Mouse (Mus musculus): Measurements from ENCODE around the gene Prr5l. TPM values are rescaled to one million over a fixed set of nuclear protein-coding genes. Genes with fewer than 3 reads are reported as not detected.

Gene Prr5l
- total RNA-seq, 4 experiments from 2014 or later = 3.7 to 9.2 (median 4.7) TPM

GRCm38 (mm10) chr2:101820816-101821215, 62.0 kb downstream of the Prr5l start:
- no peak for DNase-seq

GRCm38 (mm10) chr2:101818986-101819764, 63.7 kb downstream of the Prr5l start:
- no peak for DNase-seq

- no peak for DNase-seq
Measured at GRCm38 (mm10) chr2:101816646-101817308, 66.0 kb downstream of the Prr5l start.

GRCm38 (mm10) chr2:101815250-101815934, 67.4 kb downstream of the Prr5l start:
- no peak for DNase-seq

DNA sequence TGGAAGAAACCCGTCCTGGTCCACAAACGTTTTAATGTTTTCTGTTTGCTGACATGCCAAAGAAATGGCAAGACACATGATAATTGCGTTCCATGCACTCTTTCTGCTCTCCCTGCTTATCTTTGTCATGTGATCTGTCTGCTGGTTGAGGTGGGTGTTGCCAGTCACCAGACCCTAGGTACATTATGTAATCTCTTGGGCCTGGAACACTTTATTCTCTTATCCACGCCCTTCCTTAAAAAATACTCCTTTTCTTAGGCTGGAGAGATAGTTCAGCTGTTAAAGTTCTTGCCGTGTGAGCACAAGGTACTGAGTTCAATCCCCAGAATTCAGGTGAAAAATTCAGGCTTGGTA, 68.6 kb downstream of the Prr5l start:
- no peak for DNase-seq

- no peak for DNase-seq
Measured at GRCm38 (mm10) chr2:101813581-101814271, 69.1 kb downstream of the Prr5l start.

GRCm38 (mm10) chr2:101811925-101812324, 70.9 kb downstream of the Prr5l start:
- DNase-seq = no peak

DNA sequence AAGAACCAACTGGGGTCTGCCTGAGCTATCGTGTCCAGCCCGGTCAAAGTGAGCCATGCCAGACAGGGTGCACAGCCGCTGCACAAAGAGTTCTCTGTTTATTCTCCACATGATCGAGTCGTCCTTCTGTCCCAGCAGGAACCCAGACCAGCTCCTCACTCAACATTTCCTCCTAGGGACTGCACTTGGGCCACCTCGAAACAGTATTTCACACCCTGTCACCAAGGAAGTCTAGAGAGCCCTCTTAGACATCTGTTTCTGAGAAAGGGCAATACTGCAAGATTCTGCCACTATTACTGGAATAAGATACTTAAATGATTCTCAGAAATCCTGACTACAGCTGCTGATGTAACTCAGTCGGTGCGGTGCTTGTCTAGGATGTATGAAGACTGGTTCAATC, 72.1 kb downstream of the Prr5l start:
- DNase-seq = no peak

DNA sequence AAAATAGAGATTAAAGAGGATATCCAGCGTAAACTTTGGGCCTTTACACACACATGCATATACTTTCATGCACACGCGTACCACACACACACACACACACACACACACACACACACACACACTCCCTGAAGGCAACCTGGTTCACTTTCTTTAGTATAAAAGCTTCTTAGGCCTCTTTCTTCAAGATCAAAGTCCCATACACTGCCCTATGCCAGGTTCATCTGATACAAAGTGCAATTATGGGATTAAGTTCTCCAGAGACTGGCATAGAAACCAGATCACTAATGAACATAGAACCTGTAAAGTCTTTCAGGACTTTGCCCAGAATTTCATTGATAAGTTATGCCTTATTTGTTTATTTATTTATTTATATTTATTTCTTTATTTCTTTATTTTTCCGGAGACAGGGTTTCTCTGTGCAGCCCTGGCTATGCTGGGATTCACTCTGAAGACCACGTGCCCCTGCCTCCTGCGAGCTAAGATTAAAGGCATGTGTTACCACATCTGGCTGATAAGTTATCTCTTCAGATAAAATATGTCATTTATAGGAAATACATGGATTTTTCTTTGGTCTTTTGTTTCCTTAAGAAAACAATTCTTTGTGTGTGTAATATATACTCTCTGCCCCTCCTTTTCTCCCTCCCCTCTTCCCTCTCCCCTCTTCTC, 73.1 kb downstream of the Prr5l start:
- DNase-seq = no peak

DNA sequence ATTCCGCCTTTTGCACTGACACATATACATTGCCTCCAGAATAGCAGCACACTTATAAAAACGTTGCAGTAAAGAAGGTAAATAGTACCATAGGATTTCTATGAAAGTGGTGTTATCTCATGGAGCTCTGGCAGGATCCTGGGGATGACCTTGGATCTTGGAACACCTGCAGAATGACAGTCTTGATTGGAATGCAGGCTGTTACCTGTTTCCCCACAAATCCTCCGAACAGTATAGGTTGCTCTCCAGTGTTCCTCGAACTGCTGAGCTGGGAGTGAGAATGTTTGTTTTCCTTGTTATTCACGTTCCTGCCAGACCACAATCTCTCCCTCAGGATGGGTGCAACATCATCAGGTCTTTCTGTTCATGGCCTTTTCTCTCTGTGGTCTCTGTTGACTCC, 75.1 kb downstream of the Prr5l start:
- no peak for DNase-seq

DNA sequence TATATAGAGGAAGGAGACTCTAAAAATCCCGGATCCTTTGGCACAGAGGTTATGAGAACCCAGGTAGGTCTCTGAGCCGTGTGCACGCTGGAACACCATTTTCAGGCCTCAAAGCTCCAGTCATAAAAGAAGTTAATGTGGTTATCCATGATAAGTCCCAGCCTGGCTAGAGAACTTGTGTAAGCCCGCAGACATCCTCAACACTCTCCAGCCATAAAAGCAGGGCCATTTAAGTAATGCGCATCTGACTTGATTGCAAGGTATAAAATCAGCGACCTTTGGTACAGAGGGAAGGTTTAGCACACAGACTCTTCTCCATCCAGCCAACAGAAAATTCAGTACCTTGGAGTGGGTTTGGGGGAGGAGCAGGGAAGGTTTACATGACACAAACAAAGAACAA, 80.6 kb downstream of the Prr5l start:
- DNase-seq = no peak

DNA sequence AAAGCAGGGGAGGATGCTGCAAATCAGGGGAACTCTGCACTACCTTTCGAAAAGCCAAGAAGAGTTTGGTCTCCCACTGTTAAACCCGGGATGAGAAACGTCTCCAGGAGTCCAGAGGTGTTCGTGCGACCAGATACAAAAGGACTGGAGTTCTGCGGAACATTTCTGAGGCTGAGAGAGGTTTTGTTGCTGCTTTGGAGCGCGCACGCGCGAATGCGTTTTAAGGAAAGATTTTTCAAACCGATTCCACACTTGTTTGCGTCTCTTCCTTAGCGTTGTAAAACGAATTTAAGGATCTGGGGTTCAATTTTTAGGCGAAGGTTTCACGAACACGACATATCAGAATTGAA, 85.0 kb downstream of the Prr5l start:
- DNase-seq = no peak

DNA sequence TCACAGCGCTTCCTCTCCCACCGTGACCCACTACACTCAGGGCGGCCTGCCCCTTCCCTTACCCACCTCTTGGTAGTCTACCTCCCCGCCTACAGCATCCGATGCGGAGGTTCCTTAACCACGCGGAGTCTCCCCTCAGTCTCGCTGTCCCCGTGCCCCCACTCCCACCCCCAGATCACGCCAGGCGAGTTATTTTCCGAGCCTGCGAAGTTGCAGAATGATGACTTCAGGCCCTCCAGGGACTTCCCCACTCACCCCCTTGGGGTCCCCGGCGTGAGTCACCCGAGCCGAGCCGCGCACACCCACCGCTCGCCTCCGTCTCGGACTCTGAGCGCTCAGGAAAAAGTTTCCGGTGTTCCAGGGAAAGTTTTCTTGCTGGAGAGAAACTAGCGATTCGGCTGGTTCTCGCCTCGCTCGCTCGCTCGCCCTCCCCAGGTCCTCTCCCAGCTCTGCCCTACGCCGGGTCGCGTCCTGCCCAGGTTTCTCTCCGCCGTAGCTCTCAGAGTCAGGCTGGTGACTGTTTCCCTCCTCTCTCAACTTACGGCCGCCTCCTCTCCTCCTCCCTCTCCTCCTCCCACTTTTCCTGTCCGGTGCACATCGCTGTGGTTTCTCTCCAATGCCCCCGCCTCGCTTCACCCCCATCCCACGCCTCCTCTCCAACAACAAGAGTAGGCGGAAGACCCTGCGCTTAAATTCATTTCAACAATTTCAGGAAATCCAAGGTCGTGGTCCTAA, 85.5 kb downstream of the Prr5l start:
- DNase-seq = peak; percentile 14

DNA sequence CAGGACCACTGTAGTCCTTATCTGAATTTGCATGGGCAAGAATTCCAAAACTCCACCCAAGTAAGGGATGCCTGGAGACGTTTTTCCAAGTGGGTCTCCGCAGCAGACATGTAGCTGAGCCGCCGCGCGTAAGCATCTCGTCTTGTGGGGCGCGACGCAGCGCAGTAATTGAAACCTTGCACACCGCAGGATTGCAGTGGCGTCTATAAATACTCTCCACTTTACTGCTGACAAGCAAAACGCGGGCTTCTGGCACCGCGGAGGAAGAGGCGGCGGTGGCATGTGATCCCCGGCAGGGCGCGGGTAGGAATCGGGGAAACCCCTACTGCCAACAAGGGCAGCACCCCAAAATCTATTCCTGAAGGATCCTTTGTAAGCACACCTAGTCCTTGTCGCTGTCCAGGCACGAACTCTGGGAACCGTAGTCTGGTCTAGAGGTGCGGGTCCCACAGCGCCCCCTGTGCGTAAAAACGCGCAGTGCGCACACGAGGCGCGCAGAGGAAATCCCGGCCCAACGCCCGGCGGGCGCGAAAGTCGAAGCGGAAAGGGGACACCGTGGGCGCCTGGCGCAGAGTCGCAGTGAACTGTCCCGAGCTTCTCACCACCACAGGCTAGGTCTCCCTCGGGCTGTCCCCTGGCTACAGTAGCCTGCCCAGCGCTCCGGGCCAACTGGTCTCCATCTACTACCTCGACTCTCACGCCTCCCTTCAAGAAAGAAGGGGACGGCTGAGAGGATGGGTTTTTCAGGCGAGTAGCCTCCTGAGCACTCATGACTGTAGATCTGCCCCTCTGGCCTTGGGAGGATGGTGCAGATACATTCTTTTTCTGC, 86.3 kb downstream of the Prr5l start:
- DNase-seq = peak; percentile 42

DNA sequence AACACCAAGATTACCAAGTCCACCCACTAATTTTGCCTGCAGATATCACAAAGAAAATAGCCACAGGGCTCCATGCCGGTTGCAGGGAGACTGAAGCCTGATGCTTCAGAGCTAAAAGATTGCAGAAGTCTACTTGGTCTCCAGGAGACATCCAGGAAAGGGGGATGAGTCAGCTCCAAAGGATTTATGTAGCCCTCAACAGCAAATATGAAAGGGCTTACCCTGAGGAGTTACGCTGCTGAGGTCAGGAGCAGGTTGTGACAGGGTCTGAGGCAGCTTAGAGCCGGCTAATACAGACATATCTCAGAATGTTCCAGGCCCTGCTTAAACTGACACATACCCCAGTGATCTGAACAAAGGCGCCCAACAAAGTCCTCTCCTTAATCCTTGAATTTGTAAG, 90.7 kb downstream of the Prr5l start:
- DNase-seq = no peak

DNA sequence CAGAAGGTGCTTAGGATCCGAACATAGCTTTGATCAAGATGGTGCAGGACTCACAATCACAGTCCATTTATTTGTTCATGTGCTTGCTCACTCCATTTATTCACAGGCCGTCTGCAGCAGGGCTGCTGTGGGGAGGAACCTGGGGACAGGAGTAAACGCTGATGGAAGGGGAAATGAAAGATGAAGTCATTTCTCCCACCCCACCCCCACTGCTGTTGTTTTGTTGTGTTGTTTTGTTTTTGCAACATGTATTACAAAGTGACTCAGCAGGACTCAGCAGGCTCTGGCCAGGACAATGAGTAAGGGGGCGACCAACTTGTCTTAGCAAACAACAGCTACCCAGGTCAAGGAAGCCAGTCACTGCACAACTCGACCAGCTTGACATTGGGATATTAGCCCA, 99.6 kb downstream of the Prr5l start:
- DNase-seq = no peak

DNA sequence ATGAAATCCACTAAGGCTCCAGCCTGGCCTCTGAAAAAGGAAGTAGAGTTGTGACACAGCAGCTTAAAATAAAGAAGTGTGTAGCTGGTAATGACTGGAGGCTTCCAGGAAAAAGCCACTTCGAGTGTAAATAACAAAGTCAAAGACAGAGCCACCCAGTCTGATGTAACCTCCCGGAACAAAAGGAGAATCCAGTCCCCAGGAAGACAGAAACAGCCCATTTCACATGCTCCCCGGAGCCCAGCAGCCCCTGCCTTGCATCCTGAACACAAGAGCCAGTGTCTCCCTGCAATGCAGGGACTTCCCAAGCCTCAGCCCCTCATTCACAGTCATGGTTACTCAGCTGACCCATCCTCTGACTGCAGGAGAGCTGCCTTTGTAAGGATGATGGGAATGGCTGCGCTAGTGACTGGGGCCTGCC, 101.5 kb downstream of the Prr5l start:
- DNase-seq = no peak

DNA sequence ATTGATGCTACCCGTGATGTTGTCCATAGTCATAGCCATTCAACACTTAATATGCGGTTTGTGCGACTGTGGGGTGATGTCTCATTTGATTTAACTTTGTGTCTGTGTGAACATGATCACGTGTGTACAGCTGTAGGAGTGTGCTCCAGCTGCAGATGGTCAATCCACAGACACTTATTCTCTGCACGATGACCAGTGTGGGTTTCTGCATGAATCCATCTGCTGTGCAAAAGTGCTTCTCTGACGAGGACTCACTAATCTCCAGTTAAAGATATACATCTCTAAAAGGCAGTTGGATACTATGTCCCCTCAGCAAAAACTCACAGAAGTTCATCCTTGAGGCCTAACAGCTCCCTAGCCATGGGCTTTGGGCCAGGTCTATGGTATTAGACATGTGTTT, 104.7 kb downstream of the Prr5l start:
- DNase-seq = no peak

- DNase-seq = no peak
Measured at GRCm38 (mm10) chr2:101763503-101763902, 119.3 kb downstream of the Prr5l start.

DNA sequence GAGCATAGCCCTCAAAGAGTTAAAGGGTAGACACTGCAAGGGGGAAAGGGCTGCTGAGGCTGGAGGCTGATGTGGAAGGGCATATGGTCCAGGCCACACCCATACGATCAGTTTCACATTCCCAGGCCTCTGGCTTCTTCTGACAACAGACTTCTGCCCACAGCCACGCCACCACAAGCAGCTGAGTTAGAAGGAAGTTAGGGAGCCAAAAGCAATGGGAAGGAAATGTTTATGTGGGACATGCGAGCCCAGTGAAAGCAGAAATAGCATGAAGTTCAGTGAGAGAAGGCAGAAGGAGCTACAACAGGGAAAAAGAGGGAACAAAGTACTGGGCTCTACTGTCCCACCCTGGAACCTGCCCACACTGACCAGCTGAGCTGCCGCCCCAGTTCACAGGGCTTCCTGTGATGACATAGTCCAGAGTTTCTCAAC, 119.9 kb downstream of the Prr5l start:
- no peak for DNase-seq

GRCm38 (mm10) chr2:101762405-101762804, 120.4 kb downstream of the Prr5l start:
- no peak for DNase-seq
